Mouse (Mus musculus): ENCODE results near the gene Slc25a54. TPM values are rescaled to one million over a fixed set of nuclear protein-coding genes. Genes with fewer than 3 reads are reported as not detected.
A peak's percentile ranks its signal among the peaks of the same experiment; 100 is the strongest.

Gene Slc25a54
- polyA plus RNA-seq, 1 experiment from 2014 or later, result not detected

GRCm38 (mm10) chr3:109124091-109124490, 43.8 kb downstream of the Slc25a54 start:
- 20% methylated on average over 4 of the region's 4 CpGs for WGBS
- Histone ChIP-seq H3K9me3 (replicated peaks) (no peaks in the 10 kb centered on the region), H3K9ac (no peak overlapping the region), H3K36me3 (peaks cover 11% of the 10 kb centered on the region), H3K27ac (ENCODE audit: poor library complexity, severe bottlenecking) (peak overlapping the region; percentile 63), H3K4me1 (replicated peaks) (peaks cover 28% of the 10 kb centered on the region), H3K27me3 (replicated peaks) (0 out of 2 replicates have a peak, but pooled peaks cover 5% of the 10 kb centered on the region), H3K4me2 (peak overlapping the region; percentile 72), H3K4me3 (peak overlapping the region; percentile 92)
- no peak for ATAC-seq (ENCODE audit: insufficient number of reproducible peaks, low FRiP score)

GRCm38 (mm10) chr3:109125531-109125930, 45.3 kb downstream of the Slc25a54 start:
- Histone ChIP-seq H3K4me1 (replicated peaks) (peaks cover 28% of the 10 kb centered on the region), H3K9ac (no peak overlapping the region), H3K27me3 (replicated peaks) (0 out of 2 replicates have a peak, but pooled peaks cover 5% of the 10 kb centered on the region), H3K4me2 (0 out of 2 replicates have a peak overlapping the region, but pooled peaks have one; percentile 20), H3K9me3 (replicated peaks) (no peaks in the 10 kb centered on the region), H3K36me3 (peaks cover 11% of the 10 kb centered on the region), H3K27ac (ENCODE audit: poor library complexity, severe bottlenecking) (no peak overlapping the region; the same call in 1 of the 2 replicates), H3K4me3 (no peak overlapping the region)
- WGBS, result 53% methylated on average over 6 of the region's 6 CpGs
- ATAC-seq (ENCODE audit: insufficient number of reproducible peaks, low FRiP score), result peak; percentile 52

GRCm38 (mm10) chr3:109129768-109130167, 49.5 kb downstream of the Slc25a54 start:
- Histone ChIP-seq H3K27ac (ENCODE audit: poor library complexity, severe bottlenecking) (no peak overlapping the region), H3K4me3 (no peak overlapping the region), H3K27me3 (replicated peaks) (no peaks in the 10 kb centered on the region), H3K9ac (no peak overlapping the region), H3K4me2 (no peak overlapping the region), H3K4me1 (replicated peaks) (peaks cover 13% of the 10 kb centered on the region), H3K9me3 (replicated peaks) (0 out of 2 replicates have a peak, but pooled peaks cover 6% of the 10 kb centered on the region), H3K36me3 (peaks cover 40% of the 10 kb centered on the region)
- 72% methylated on average over 5 of the region's 5 CpGs for WGBS
- no peak for ATAC-seq (ENCODE audit: insufficient number of reproducible peaks, low FRiP score)

- Histone ChIP-seq H3K4me3 (no peak overlapping the region), H3K9me3 (replicated peaks) (0 out of 2 replicates have a peak, but pooled peaks cover 6% of the 10 kb centered on the region), H3K4me2 (no peak overlapping the region), H3K4me1 (replicated peaks) (no peaks in the 10 kb centered on the region), H3K9ac (no peak overlapping the region), H3K36me3 (peaks cover 36% of the 10 kb centered on the region), H3K27ac (ENCODE audit: poor library complexity, severe bottlenecking) (no peak overlapping the region), H3K27me3 (replicated peaks) (no peaks in the 10 kb centered on the region)
- 86% methylated on average over 4 of the region's 4 CpGs for WGBS
- no peak for ATAC-seq (ENCODE audit: insufficient number of reproducible peaks, low FRiP score)
These were observed 52.7 kb downstream of the Slc25a54 start for GRCm38 (mm10) chr3:109132966-109133365.

- no peak overlapping the region for H3K9ac ChIP-seq
- H3K27ac ChIP-seq (ENCODE audit: poor library complexity, severe bottlenecking), result no peak overlapping the region
- no peaks in the 10 kb centered on the region for H3K4me1 ChIP-seq (replicated peaks)
- ATAC-seq (ENCODE audit: insufficient number of reproducible peaks, low FRiP score), result no peak
- no peak overlapping the region for H3K4me2 ChIP-seq
- H3K27me3 ChIP-seq (replicated peaks), result no peaks in the 10 kb centered on the region
- H3K9me3 ChIP-seq (replicated peaks), result 0 out of 2 replicates have a peak, but pooled peaks cover 6% of the 10 kb centered on the region
- no peak overlapping the region for H3K4me3 ChIP-seq
- 91% methylated on average over 15 of the region's 15 CpGs for WGBS
- peaks cover 36% of the 10 kb centered on the region for H3K36me3 ChIP-seq
These were observed 53.8 kb downstream of the Slc25a54 start for GRCm38 (mm10) chr3:109134036-109134435.

GRCm38 (mm10) chr3:109135352-109135751, 55.1 kb downstream of the Slc25a54 start:
- Histone ChIP-seq H3K4me2 (no peak overlapping the region), H3K9ac (no peak overlapping the region), H3K36me3 (peaks cover 36% of the 10 kb centered on the region), H3K9me3 (replicated peaks) (0 out of 2 replicates have a peak, but pooled peaks cover 6% of the 10 kb centered on the region), H3K27ac (ENCODE audit: poor library complexity, severe bottlenecking) (no peak overlapping the region), H3K4me3 (no peak overlapping the region), H3K27me3 (replicated peaks) (no peaks in the 10 kb centered on the region), H3K4me1 (replicated peaks) (no peaks in the 10 kb centered on the region)
- no peak for ATAC-seq (ENCODE audit: insufficient number of reproducible peaks, low FRiP score)
- 63% methylated on average over 1 of the region's 1 CpGs for WGBS

- no peak overlapping the region for H3K4me3 ChIP-seq
- 76% methylated on average over 4 of the region's 4 CpGs for WGBS
- H3K36me3 ChIP-seq, result peaks cover 13% of the 10 kb centered on the region
- H3K27ac ChIP-seq (ENCODE audit: poor library complexity, severe bottlenecking), result no peak overlapping the region
- no peaks in the 10 kb centered on the region for H3K27me3 ChIP-seq (replicated peaks)
- H3K4me2 ChIP-seq, result no peak overlapping the region
- no peak overlapping the region for H3K9ac ChIP-seq
- H3K9me3 ChIP-seq (replicated peaks), result no peaks in the 10 kb centered on the region
- no peak for ATAC-seq (ENCODE audit: insufficient number of reproducible peaks, low FRiP score)
- H3K4me1 ChIP-seq (replicated peaks), result no peaks in the 10 kb centered on the region
These were observed 72.3 kb downstream of the Slc25a54 start for GRCm38 (mm10) chr3:109152561-109152960.

- no peak for ATAC-seq (ENCODE audit: insufficient number of reproducible peaks, low FRiP score)
- Histone ChIP-seq H3K4me2 (no peak overlapping the region), H3K36me3 (peaks cover 16% of the 10 kb centered on the region), H3K27ac (ENCODE audit: poor library complexity, severe bottlenecking) (no peak overlapping the region), H3K27me3 (replicated peaks) (no peaks in the 10 kb centered on the region), H3K9me3 (replicated peaks) (no peaks in the 10 kb centered on the region), H3K4me3 (no peak overlapping the region), H3K9ac (no peak overlapping the region), H3K4me1 (replicated peaks) (no peaks in the 10 kb centered on the region)
- 95% methylated on average over 6 of the region's 6 CpGs for WGBS
These were observed 73.1 kb downstream of the Slc25a54 start for GRCm38 (mm10) chr3:109153410-109153809.

- 74% methylated on average over 4 of the region's 4 CpGs for WGBS
- H3K4me2 ChIP-seq, result no peak overlapping the region
- no peak overlapping the region for H3K4me3 ChIP-seq
- no peak overlapping the region for H3K27ac ChIP-seq (ENCODE audit: poor library complexity, severe bottlenecking)
- no peaks in the 10 kb centered on the region for H3K27me3 ChIP-seq (replicated peaks)
- ATAC-seq (ENCODE audit: insufficient number of reproducible peaks, low FRiP score), result no peak
- H3K9me3 ChIP-seq (replicated peaks), result no peaks in the 10 kb centered on the region
- H3K4me1 ChIP-seq (replicated peaks), result no peaks in the 10 kb centered on the region
- no peak overlapping the region for H3K9ac ChIP-seq
- peaks cover 33% of the 10 kb centered on the region for H3K36me3 ChIP-seq
These were observed 75.8 kb downstream of the Slc25a54 start for GRCm38 (mm10) chr3:109155926-109156669.

- no peaks in the 10 kb centered on the region for H3K27me3 ChIP-seq (replicated peaks)
- H3K36me3 ChIP-seq, result peaks cover 40% of the 10 kb centered on the region
- no peak overlapping the region for H3K27ac ChIP-seq (ENCODE audit: poor library complexity, severe bottlenecking)
- WGBS, result 82% methylated on average over 3 of the region's 3 CpGs
- no peak overlapping the region for H3K4me3 ChIP-seq
- H3K9ac ChIP-seq, result no peak overlapping the region
- ATAC-seq (ENCODE audit: insufficient number of reproducible peaks, low FRiP score), result no peak
- no peak overlapping the region for H3K4me2 ChIP-seq
- H3K4me1 ChIP-seq (replicated peaks), result no peaks in the 10 kb centered on the region
- no peaks in the 10 kb centered on the region for H3K9me3 ChIP-seq (replicated peaks)
These were observed 77.2 kb downstream of the Slc25a54 start for GRCm38 (mm10) chr3:109157481-109157880.

GRCm38 (mm10) chr3:109164088-109164487, 83.8 kb downstream of the Slc25a54 start:
- no peak for ATAC-seq (ENCODE audit: insufficient number of reproducible peaks, low FRiP score)
- H3K36me3 ChIP-seq, result peaks cover 61% of the 10 kb centered on the region
- 70% methylated on average over 2 of the region's 2 CpGs for whole genome bisulfite sequencing

More at GRCm38 (mm10) chr3:109164088-109164487, 83.8 kb downstream of the Slc25a54 start:
- Histone ChIP-seq H3K4me1 (replicated peaks) (peaks cover 6% of the 10 kb centered on the region), H3K4me3 (no peak overlapping the region), H3K27me3 (replicated peaks) (no peaks in the 10 kb centered on the region), H3K4me2 (no peak overlapping the region), H3K9ac (no peak overlapping the region), H3K27ac (ENCODE audit: poor library complexity, severe bottlenecking) (no peak overlapping the region), H3K9me3 (replicated peaks) (no peaks in the 10 kb centered on the region)
